Mouse (Mus musculus): ENCODE measurements around the gene Fbxo44. TPM values are rescaled to one million over a fixed set of nuclear protein-coding genes. Genes with fewer than 3 reads are reported as not detected.

Fbxo44 gene
- polyA plus RNA-seq, 1 experiment = 3.1 TPM

GRCm38 (mm10) chr4:148159544-148160435 is 492 bp downstream of the Fbxo44 start:
- no peaks in the 10 kb centered on the region for H3K79me2 ChIP-seq (ENCODE audit: control insufficient read depth, insufficient read depth)
- no peak overlapping the region for H3ac ChIP-seq (ENCODE audit: control insufficient read depth, insufficient read length)
- TF ChIP-seq MYOG (IDR thresholded peaks at IDR 0.05; ENCODE audit: control insufficient read depth in 1 of 3, insufficient read depth in 1 of 3, insufficient read length in 2 of 3, low read depth in 2 of 3) = no peak
- peak in 1 of 3 experiments; percentile 21 for TF ChIP-seq MYOD1 (IDR thresholded peaks at IDR 0.05; ENCODE audit: control insufficient read depth in 1 of 3, insufficient read length in 2 of 3, low read depth in 2 of 3)
- H3K36me3 ChIP-seq (ENCODE audit: control insufficient read depth, insufficient read depth) = no peaks in the 10 kb centered on the region
- H3K4me3 ChIP-seq = peak overlapping the region; percentile 23
- H3K4me2 ChIP-seq (ENCODE audit: low read depth) = peak overlapping the region; percentile 75
- peaks cover 11% of the 10 kb centered on the region for H3K27me3 ChIP-seq (ENCODE audit: control insufficient read depth, insufficient read depth, insufficient read length)

DNA sequence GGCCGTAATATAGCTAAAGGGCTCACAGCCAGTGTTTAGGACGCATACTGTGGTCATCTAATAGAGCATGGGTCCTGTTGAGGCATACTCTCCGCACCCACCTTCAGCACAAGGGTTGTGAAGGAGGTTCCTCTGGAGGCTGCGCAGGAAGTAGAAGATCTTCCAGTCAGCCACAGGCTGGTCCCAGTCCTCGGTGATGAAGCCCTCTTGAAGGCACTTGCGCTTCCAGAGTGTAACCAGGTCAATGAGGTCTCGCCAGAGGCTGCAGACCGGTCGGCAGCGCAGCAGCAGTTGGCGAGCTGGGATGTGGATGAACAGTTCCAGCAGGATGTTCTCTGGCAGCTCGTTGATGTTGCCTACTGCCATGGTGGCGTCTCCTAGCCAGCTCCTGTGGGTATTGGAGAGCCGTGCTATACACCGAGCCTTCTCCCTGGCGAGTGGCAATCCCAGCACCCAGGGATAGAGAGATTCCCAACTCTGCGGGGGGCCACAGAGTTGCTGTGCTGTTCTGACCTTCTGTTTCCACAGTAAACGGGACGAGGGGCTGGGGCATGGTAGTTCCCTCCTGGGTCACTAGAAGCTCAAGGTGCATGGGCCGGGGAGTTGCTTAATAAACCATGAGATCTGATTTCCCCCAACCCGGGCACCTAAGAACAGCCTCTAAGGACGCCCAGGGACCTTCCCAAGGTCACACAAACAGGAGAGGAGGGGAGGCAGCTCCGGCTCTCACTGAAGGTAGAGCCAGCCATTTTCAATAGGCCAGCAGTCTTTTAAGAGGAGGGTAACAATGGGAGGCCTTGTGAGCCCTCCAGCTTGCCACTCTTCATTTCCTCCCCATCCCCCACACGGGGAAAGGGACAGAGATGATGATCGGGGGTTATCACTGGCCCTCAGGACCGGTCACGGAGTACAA is 1.6 kb downstream of the Fbxo44 start:
- Histone ChIP-seq H3K36me3 (ENCODE audit: control insufficient read depth, insufficient read depth) (no peaks in the 10 kb centered on the region), H3K79me2 (ENCODE audit: control insufficient read depth, insufficient read depth) (no peaks in the 10 kb centered on the region), H3K4me3 (peak overlapping the region; percentile 23), H3K4me2 (ENCODE audit: low read depth) (peak overlapping the region; percentile 24), H3K27me3 (ENCODE audit: control insufficient read depth, insufficient read depth, insufficient read length) (no peaks in the 10 kb centered on the region), H3ac (ENCODE audit: control insufficient read depth, insufficient read length) (no peak overlapping the region)
- no peak for TF ChIP-seq MAX (IDR thresholded peaks at IDR 0.05; ENCODE audit: low read depth)
- TF ChIP-seq CEBPB (IDR thresholded peaks at IDR 0.05; ENCODE audit: insufficient read depth, poor library complexity, severe bottlenecking) = no peak
- no peak for TF ChIP-seq TCF12 (IDR thresholded peaks at IDR 0.05; ENCODE audit: insufficient read depth, poor library complexity, severe bottlenecking)
- no peak for TF ChIP-seq POLR2AphosphoS2 (IDR thresholded peaks at IDR 0.05; ENCODE audit: insufficient read length, low read depth)
- no peak for TF ChIP-seq TCF3 (IDR thresholded peaks at IDR 0.05; ENCODE audit: insufficient read length, low read depth)
- TF ChIP-seq SRF (IDR thresholded peaks at IDR 0.05; ENCODE audit: control insufficient read depth, insufficient read length, low read depth) = no peak
- no peak for TF ChIP-seq MYOG (IDR thresholded peaks at IDR 0.05; ENCODE audit: control insufficient read depth in 1 of 3, insufficient read depth in 1 of 3, insufficient read length in 2 of 3, low read depth in 2 of 3)
- no peak for TF ChIP-seq REST (IDR thresholded peaks at IDR 0.05; ENCODE audit: insufficient read depth, insufficient read length)
- no peak for TF ChIP-seq POLR2A (IDR thresholded peaks at IDR 0.05; ENCODE audit: insufficient read length, low read depth)
- TF ChIP-seq USF1 (IDR thresholded peaks at IDR 0.05; ENCODE audit: low read depth) = no peak
- TF ChIP-seq MYOD1 (IDR thresholded peaks at IDR 0.05; ENCODE audit: control insufficient read depth in 1 of 3, insufficient read length in 2 of 3, low read depth in 2 of 3) = no peak
- no peak for TF ChIP-seq E2F4 (IDR thresholded peaks at IDR 0.05; ENCODE audit: insufficient read depth)

- no peak overlapping the region for H3ac ChIP-seq (ENCODE audit: control insufficient read depth, insufficient read length)
- H3K4me3 ChIP-seq = no peak overlapping the region
- no peak overlapping the region for H3K4me2 ChIP-seq (ENCODE audit: low read depth)
- H3K79me2 ChIP-seq (ENCODE audit: control insufficient read depth, insufficient read depth) = no peaks in the 10 kb centered on the region
- no peaks in the 10 kb centered on the region for H3K36me3 ChIP-seq (ENCODE audit: control insufficient read depth, insufficient read depth)
- TF ChIP-seq USF1 (IDR thresholded peaks at IDR 0.05; ENCODE audit: low read depth) = no peak
- TF ChIP-seq E2F4 (IDR thresholded peaks at IDR 0.05; ENCODE audit: insufficient read depth) = no peak
- no peak for TF ChIP-seq MAX (IDR thresholded peaks at IDR 0.05; ENCODE audit: low read depth)
- TF ChIP-seq CEBPB (IDR thresholded peaks at IDR 0.05; ENCODE audit: insufficient read depth, poor library complexity, severe bottlenecking) = no peak
- TF ChIP-seq MYOD1 (IDR thresholded peaks at IDR 0.05; ENCODE audit: control insufficient read depth in 1 of 3, insufficient read length in 2 of 3, low read depth in 2 of 3) = no peak
- TF ChIP-seq SRF (IDR thresholded peaks at IDR 0.05; ENCODE audit: control insufficient read depth, insufficient read length, low read depth) = no peak
- TF ChIP-seq TCF3 (IDR thresholded peaks at IDR 0.05; ENCODE audit: insufficient read length, low read depth) = no peak
- no peak for TF ChIP-seq TCF12 (IDR thresholded peaks at IDR 0.05; ENCODE audit: insufficient read depth, poor library complexity, severe bottlenecking)
- no peak for TF ChIP-seq MYOG (IDR thresholded peaks at IDR 0.05; ENCODE audit: control insufficient read depth in 1 of 3, insufficient read depth in 1 of 3, insufficient read length in 2 of 3, low read depth in 2 of 3)
- TF ChIP-seq REST (IDR thresholded peaks at IDR 0.05; ENCODE audit: insufficient read depth, insufficient read length) = no peak
- TF ChIP-seq POLR2AphosphoS2 (IDR thresholded peaks at IDR 0.05; ENCODE audit: insufficient read length, low read depth) = no peak
- no peak for TF ChIP-seq POLR2A (IDR thresholded peaks at IDR 0.05; ENCODE audit: insufficient read length, low read depth)
- no peaks in the 10 kb centered on the region for H3K27me3 ChIP-seq (ENCODE audit: control insufficient read depth, insufficient read depth, insufficient read length)
Measured at GRCm38 (mm10) chr4:148154982-148155381, 5.3 kb downstream of the Fbxo44 start.

GRCm38 (mm10) chr4:148154006-148154405 is 6.3 kb downstream of the Fbxo44 start:
- H3K4me2 ChIP-seq (ENCODE audit: low read depth) = no peak overlapping the region
- H3ac ChIP-seq (ENCODE audit: control insufficient read depth, insufficient read length) = no peak overlapping the region
- H3K27me3 ChIP-seq (ENCODE audit: control insufficient read depth, insufficient read depth, insufficient read length) = no peaks in the 10 kb centered on the region
- H3K4me3 ChIP-seq = no peak overlapping the region
- H3K36me3 ChIP-seq (ENCODE audit: control insufficient read depth, insufficient read depth) = no peaks in the 10 kb centered on the region
- H3K79me2 ChIP-seq (ENCODE audit: control insufficient read depth, insufficient read depth) = no peaks in the 10 kb centered on the region
- TF ChIP-seq TCF3 (IDR thresholded peaks at IDR 0.05; ENCODE audit: insufficient read length, low read depth) (no peak), MYOD1 (IDR thresholded peaks at IDR 0.05; ENCODE audit: control insufficient read depth in 1 of 3, insufficient read length in 2 of 3, low read depth in 2 of 3) (no peak), TCF12 (IDR thresholded peaks at IDR 0.05; ENCODE audit: insufficient read depth, poor library complexity, severe bottlenecking) (no peak), CEBPB (IDR thresholded peaks at IDR 0.05; ENCODE audit: insufficient read depth, poor library complexity, severe bottlenecking) (no peak), MYOG (IDR thresholded peaks at IDR 0.05; ENCODE audit: control insufficient read depth in 1 of 3, insufficient read depth in 1 of 3, insufficient read length in 2 of 3, low read depth in 2 of 3) (no peak), SRF (IDR thresholded peaks at IDR 0.05; ENCODE audit: control insufficient read depth, insufficient read length, low read depth) (no peak), POLR2A (IDR thresholded peaks at IDR 0.05; ENCODE audit: insufficient read length, low read depth) (no peak), USF1 (IDR thresholded peaks at IDR 0.05; ENCODE audit: low read depth) (no peak), MAX (IDR thresholded peaks at IDR 0.05; ENCODE audit: low read depth) (no peak), E2F4 (IDR thresholded peaks at IDR 0.05; ENCODE audit: insufficient read depth) (no peak), POLR2AphosphoS2 (IDR thresholded peaks at IDR 0.05; ENCODE audit: insufficient read length, low read depth) (no peak), REST (IDR thresholded peaks at IDR 0.05; ENCODE audit: insufficient read depth, insufficient read length) (no peak)

Measured in myocyte (in vitro differentiated cells).